Mouse (Mus musculus) CH12.LX (cell line): Measurements from ENCODE around the gene Hoxd3.

Experiments
- CTCF ChIP-seq, 2 experiments: IDR thresholded peaks in 1 of 2; conservative IDR thresholded peaks in 1 of 2; 2 replicates each; pipeline ENCODE4 v1.5.1; 2011 to 2012; ENCODE audit warnings: low read depth in 2 of 2, low read length in 2 of 2, improper control_type of control experiment in 1 of 2, inconsistent platforms in 1 of 2, mild to moderate bottlenecking in 1 of 2, moderate library complexity in 1 of 2
- POLR2A ChIP-seq: IDR thresholded peaks from 2 replicates; pipeline ENCODE4 v1.6.1; 2011; ENCODE audit warnings: low read depth, mild to moderate bottlenecking, improper control_type of control experiment, low read length
- ZKSCAN1 ChIP-seq: IDR thresholded peaks from 2 replicates; pipeline ENCODE4 v1.6.1; 2012; ENCODE audit warnings: low read depth, inconsistent platforms, low read length, improper control_type of control experiment, borderline replicate concordance

GRCm38 (mm10) chr2:74702820-74703219 is 8.9 kb upstream of the Hoxd3 start:
- TF ChIP-seq CTCF (conservative IDR thresholded peaks at IDR 0.05 in 1 of 2, IDR thresholded peaks at IDR 0.05 in 1 of 2; ENCODE audit: low read depth in 2 of 2, low read length in 2 of 2) = no peak
- TF ChIP-seq POLR2A = no peak
- no peak for TF ChIP-seq ZKSCAN1
